In genomic region chr11:52765678-52766254, GRCm38 (mm10) we compare ENCODE assay signal across 8 mouse cellular contexts. TPM values are rescaled to one million over a fixed set of nuclear protein-coding genes. Genes with fewer than 3 reads are reported as not detected.
DNase-seq lines count a peak whose midpoint lies in the region; ATAC-seq and TF ChIP-seq lines count a peak whose summit lies in the region.

No protein-coding gene starts in this region.

- H3K36me3 ChIP-seq in kidney, embryonic 15.5 days, result no peaks in the 10 kb centered on the region
- no peaks in the 10 kb centered on the region for H3K36me3 ChIP-seq in limb, embryonic 14.5 days (ENCODE audit: control insufficient read depth, insufficient read depth, low read length)
- H3K36me3 ChIP-seq in neural tube, embryonic 13.5 days, result no peaks in the 10 kb centered on the region

- H3K4me1 ChIP-seq in kidney, embryonic 15.5 days, result peaks cover 24% of the 10 kb centered on the region
- peaks cover 9% of the 10 kb centered on the region; the same call in 1 of the 2 replicates for H3K4me1 ChIP-seq in limb, embryonic 14.5 days (ENCODE audit: control insufficient read depth, insufficient read depth, low read length)
- peaks cover 27% of the 10 kb centered on the region for H3K4me1 ChIP-seq in neural tube, embryonic 13.5 days (replicated peaks)

- no peaks in the 10 kb centered on the region for H3K9me3 ChIP-seq in kidney, embryonic 15.5 days (replicated peaks)
- H3K9me3 ChIP-seq in limb, embryonic 14.5 days (ENCODE audit: control insufficient read depth, low read length), result no peaks in the 10 kb centered on the region
- no peaks in the 10 kb centered on the region for H3K9me3 ChIP-seq in neural tube, embryonic 13.5 days

- ATAC-seq in granulocyte monocyte progenitor cell, adult 5-6 weeks (replicated peaks; ENCODE audit: poor library complexity, severe bottlenecking), result peak; percentile 22; the same call in 1 of the 2 replicates
- peak; percentile 49; the same call in 1 of the 2 replicates for ATAC-seq in kidney, embryonic 15.5 days (replicated peaks; ENCODE audit: low FRiP score)
- ATAC-seq in limb, embryonic 14.5 days (ENCODE audit: low FRiP score, low read depth), result peak; percentile 57; the same call in 1 of the 2 replicates
- peak; percentile 34; the same call in 1 of the 2 replicates for ATAC-seq in neural tube, embryonic 13.5 days (ENCODE audit: low read depth)

- H3K27me3 ChIP-seq in kidney, embryonic 15.5 days, result peaks cover 67% of the 10 kb centered on the region
- H3K27me3 ChIP-seq in limb, embryonic 14.5 days (ENCODE audit: control insufficient read depth, insufficient read depth, low read length), result peaks cover 60% of the 10 kb centered on the region
- peaks cover 59% of the 10 kb centered on the region for H3K27me3 ChIP-seq in neural tube, embryonic 13.5 days

- 2% methylated on average over 21 of the region's 21 CpGs for WGBS in kidney, embryonic 15.5 days
- WGBS in limb, embryonic 14.5 days, result 2% methylated on average over 21 of the region's 21 CpGs
- WGBS in neural tube, embryonic 13.5 days, result 5% methylated on average over 21 of the region's 21 CpGs

- peak overlapping the region; percentile 57 for H3K4me3 ChIP-seq in kidney, embryonic 15.5 days (replicated peaks)
- H3K4me3 ChIP-seq in limb, embryonic 14.5 days (replicated peaks; ENCODE audit: low read length), result peak overlapping the region; percentile 53
- H3K4me3 ChIP-seq in neural tube, embryonic 13.5 days, result peak overlapping the region; percentile 60

- peak; percentile 66 for DNase-seq in adrenal gland, postnatal 14 days
- DNase-seq in cerebellum, postnatal 25 days, result peak; percentile 76 to 80
- peak; percentile 61 for DNase-seq in limb, embryonic 14.5 days (ENCODE audit: low spot score)
- DNase-seq in thymus, postnatal 4 days, result peak; percentile 63
- DNase-seq in spleen, postnatal 10 days (ENCODE audit: low spot score in 2 of 2), result no peak

- peak overlapping the region; percentile 99 for H3K4me2 ChIP-seq in kidney, embryonic 15.5 days
- peak overlapping the region; percentile 96 for H3K4me2 ChIP-seq in limb, embryonic 14.5 days (replicated peaks; ENCODE audit: low read depth, low read length, severe bottlenecking)
- H3K4me2 ChIP-seq in neural tube, embryonic 13.5 days, result peak overlapping the region; percentile 98

- no peak overlapping the region for H3K9ac ChIP-seq in kidney, embryonic 15.5 days
- peak overlapping the region; percentile 50; the same call in 1 of the 2 replicates for H3K9ac ChIP-seq in limb, embryonic 14.5 days (ENCODE audit: low read depth, low read length, severe bottlenecking)
- H3K9ac ChIP-seq in neural tube, embryonic 13.5 days, result peak overlapping the region; percentile 75

- H3K27ac ChIP-seq in kidney, embryonic 15.5 days, result no peak overlapping the region
- no peak overlapping the region for H3K27ac ChIP-seq in limb, embryonic 14.5 days (replicated peaks; ENCODE audit: low read depth, low read length)
- H3K27ac ChIP-seq in neural tube, embryonic 13.5 days (replicated peaks), result no peak overlapping the region

- TF ChIP-seq POLR2A in limb, embryonic 14.5 days (IDR thresholded peaks at IDR 0.05; ENCODE audit: borderline replicate concordance, extremely low read depth, insufficient read depth, insufficient read length), result no peak

RNA-seq across cellular contexts. Expression of gene Fstl4, which starts 1.3 kb away (rescaled TPM):
- 0.37 and 1.5 TPM in 2 replicates for total RNA-seq in adrenal gland, postnatal 14 days (2021)
- total RNA-seq in granulocyte monocyte progenitor cell, adult 5-6 weeks (2014; fragmentation: Nextera tagmentation), result 0.69 TPM in 1 of 2 replicates, not detected in the other
- total RNA-seq in granulocyte monocyte progenitor cell, adult 5-6 weeks (2017), result not detected in 2 replicates
- 1.2 and 1.5 TPM in 2 replicates for polyA plus RNA-seq in kidney, embryonic 15.5 days (2015; fragmentation: Nextera tagmentation; extraction: Ambion mirVana)
- 0.97 and 1.4 TPM in 2 replicates for polyA plus RNA-seq in limb, embryonic 14.5 days (2012; rRNA removed)
- polyA plus RNA-seq in limb, embryonic 14.5 days (2014; fragmentation: Nextera tagmentation; extraction: Ambion mirVana), result 2.3 and 2.9 TPM in 2 replicates
- 9.8 and 11.6 TPM in 2 replicates for polyA plus RNA-seq in neural tube, embryonic 13.5 days (2015; fragmentation: Nextera tagmentation; extraction: Ambion mirVana)

Comparison
In these comparisons a context has a peak if more than half of its experiments do, and no peak if none do; other contexts are left out.
1. DNase-seq: peak in adrenal gland, postnatal 14 days (single experiment), cerebellum, postnatal 25 days (2 of 2), limb, embryonic 14.5 days (single experiment) and thymus, postnatal 4 days (single experiment); none in spleen, postnatal 10 days (0 of 2).
2. Peak in every context shown above with its lines, with median percentiles within 50 percentile points of each other: ATAC-seq, H3K4me2 ChIP-seq and H3K4me3 ChIP-seq.